Mouse (Mus musculus) myocyte (in vitro differentiated cells): ENCODE data around the gene Olfml2b.

Source experiments
- MAX ChIP-seq: IDR thresholded peaks from one replicate; pipeline ENCODE4 v1.6.1; 2011; ENCODE audit warnings: low read depth, mild to moderate bottlenecking, control low read depth
- POLR2A ChIP-seq: IDR thresholded peaks from one replicate; pipeline ENCODE4 v1.6.1; 2011; ENCODE audit warnings: low read depth, mild to moderate bottlenecking, control low read depth, moderate library complexity; ENCODE audit not compliant: insufficient read length
- USF1 ChIP-seq: IDR thresholded peaks from one replicate; pipeline ENCODE4 v1.6.1; 2011; ENCODE audit warnings: low read depth, mild to moderate bottlenecking, control low read depth, moderate library complexity

DNA sequence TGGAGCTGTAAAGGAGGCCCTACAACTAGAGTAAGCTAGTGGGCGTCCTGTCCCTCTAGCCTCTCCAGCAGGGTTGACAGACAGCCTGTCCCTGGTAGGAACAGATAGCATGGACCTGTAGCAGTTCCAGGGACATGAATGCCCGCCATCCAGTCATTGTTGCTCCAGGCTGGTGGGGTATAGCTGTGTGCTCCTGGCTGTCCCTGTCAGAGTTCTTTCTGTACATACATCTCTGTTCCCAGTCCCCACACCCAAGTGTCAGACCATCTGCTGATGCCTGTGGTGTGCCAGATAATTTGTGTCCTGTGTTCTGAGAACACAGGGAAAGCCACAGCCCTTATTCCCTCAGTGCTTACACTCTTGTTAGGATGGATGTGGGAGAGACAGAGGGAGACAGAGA lies 35.3 kb downstream of the Olfml2b start:
- TF ChIP-seq MAX (no peak), POLR2A (no peak), USF1 (no peak)
